Mouse (Mus musculus): Measurements from ENCODE around the gene Tmem220.

The Tmem220 gene

GRCm38 (mm10) chr11:67024867-67025477 is at the start of gene Tmem220:
Tmem220 (plus strand) TSS chr11:67025154.
- DNase-seq (ENCODE audit: inconsistent age in 2 of 2, low spot score in 1 of 2), result peak; percentile 95 to 99

GRCm38 (mm10) chr11:66975606-66976330 is 49.2 kb upstream of the Tmem220 start:
- DNase-seq (ENCODE audit: inconsistent age in 2 of 2, low spot score in 1 of 2), result no peak

- DNase-seq (ENCODE audit: inconsistent age in 2 of 2, low spot score in 1 of 2), result no peak
Observed at GRCm38 (mm10) chr11:66981336-66982115, 43.4 kb upstream of the Tmem220 start.

GRCm38 (mm10) chr11:66982794-66983193 is 42.2 kb upstream of the Tmem220 start:
- DNase-seq (ENCODE audit: inconsistent age in 2 of 2, low spot score in 1 of 2), result peak; percentile 33 to 65

- no peak for DNase-seq (ENCODE audit: inconsistent age in 2 of 2, low spot score in 1 of 2)
Observed at GRCm38 (mm10) chr11:66983422-66984164, 41.4 kb upstream of the Tmem220 start.

- DNase-seq (ENCODE audit: inconsistent age in 2 of 2, low spot score in 1 of 2), result peak; percentile 73 to 94
Observed at GRCm38 (mm10) chr11:66984165-66985135, 40.5 kb upstream of the Tmem220 start.

GRCm38 (mm10) chr11:66985136-66985702 is 39.7 kb upstream of the Tmem220 start:
- DNase-seq (ENCODE audit: inconsistent age in 2 of 2, low spot score in 1 of 2), result no peak

- no peak for DNase-seq (ENCODE audit: inconsistent age in 2 of 2, low spot score in 1 of 2)
Observed at GRCm38 (mm10) chr11:66992150-66992549, 32.8 kb upstream of the Tmem220 start.

GRCm38 (mm10) chr11:66993674-66994073 is 31.3 kb upstream of the Tmem220 start:
- no peak for DNase-seq (ENCODE audit: inconsistent age in 2 of 2, low spot score in 1 of 2)

GRCm38 (mm10) chr11:66996446-66996845 is 28.5 kb upstream of the Tmem220 start:
- no peak for DNase-seq (ENCODE audit: inconsistent age in 2 of 2, low spot score in 1 of 2)

GRCm38 (mm10) chr11:66998467-66999403 is 26.2 kb upstream of the Tmem220 start:
- peak; percentile 83 to 95 for DNase-seq (ENCODE audit: inconsistent age in 2 of 2, low spot score in 1 of 2)

GRCm38 (mm10) chr11:67000671-67001070 is 24.3 kb upstream of the Tmem220 start:
- DNase-seq (ENCODE audit: inconsistent age in 2 of 2, low spot score in 1 of 2), result no peak

- DNase-seq (ENCODE audit: inconsistent age in 2 of 2, low spot score in 1 of 2), result no peak
Observed at GRCm38 (mm10) chr11:67001717-67002116, 23.2 kb upstream of the Tmem220 start.

- no peak for DNase-seq (ENCODE audit: inconsistent age in 2 of 2, low spot score in 1 of 2)
Observed at GRCm38 (mm10) chr11:67002911-67003310, 22.0 kb upstream of the Tmem220 start.

- DNase-seq (ENCODE audit: inconsistent age in 2 of 2, low spot score in 1 of 2), result peak in 1 of 2 experiments; percentile 49
Observed at GRCm38 (mm10) chr11:67007961-67008360, 17.0 kb upstream of the Tmem220 start.

GRCm38 (mm10) chr11:67008528-67008927 is 16.4 kb upstream of the Tmem220 start:
- DNase-seq (ENCODE audit: inconsistent age in 2 of 2, low spot score in 1 of 2), result no peak

GRCm38 (mm10) chr11:67010430-67010829 is 14.5 kb upstream of the Tmem220 start:
- DNase-seq (ENCODE audit: inconsistent age in 2 of 2, low spot score in 1 of 2), result peak in 1 of 2 experiments; percentile 62

- no peak for DNase-seq (ENCODE audit: inconsistent age in 2 of 2, low spot score in 1 of 2)
Observed at GRCm38 (mm10) chr11:67011635-67012034, 13.3 kb upstream of the Tmem220 start.
